Mouse (Mus musculus) monocyte, adult 5-6 weeks (primary cell): ENCODE data around the gene Kcnf1. TPM values are rescaled to one million over a fixed set of nuclear protein-coding genes. Genes with fewer than 3 reads are reported as not detected.
"Not testable (repeated sequence)": the region's sequence is repeated elsewhere in the genome, so short reads cannot be mapped to it uniquely, and the experiment has no call there.

Experiments
- ATAC-seq: fragments of 153-309, 156-312 bp; replicated peaks from 2 replicates; pipeline ENCODE4 v1.8.0; 2017; ENCODE audit warnings: mild to moderate bottlenecking; ENCODE audit not compliant: low TSS enrichment, insufficient number of reproducible peaks, severe bottlenecking, poor library complexity, low FRiP score
- total RNA-seq: library from RNA; stranded (forward); fragments of 200-1000, 200-491, 200-594 nt; gene quantifications from 3 replicates; pipeline ENCODE4 v1.2.3, GENCODE M21; 2017

The Kcnf1 gene
- total RNA-seq, 1 experiment from 2014 or later, result not detected

DNA sequence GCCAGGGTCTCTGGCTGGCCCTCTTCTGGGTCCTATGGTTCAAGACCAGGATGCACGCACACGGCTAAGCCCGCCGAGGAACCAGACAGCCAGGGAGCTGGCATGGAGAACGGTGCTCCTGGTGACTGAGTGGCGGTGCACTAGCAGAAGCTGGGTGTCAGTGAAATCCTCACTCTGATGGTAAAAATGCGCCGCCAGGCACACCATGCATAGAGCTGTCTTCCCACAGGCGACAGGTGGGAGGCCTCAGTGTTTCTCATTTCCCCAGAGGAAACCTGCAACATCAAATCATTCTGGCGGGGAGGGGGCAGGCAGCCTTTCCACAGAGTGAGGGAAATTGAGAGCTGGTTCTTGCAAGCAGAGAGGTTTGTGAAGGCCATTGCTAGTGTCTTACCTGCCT is 6.3 kb downstream of the Kcnf1 start:
- no peak for ATAC-seq

GRCm38 (mm10) chr12:17166116-17166515 is 10.6 kb downstream of the Kcnf1 start:
- no peak for ATAC-seq

DNA sequence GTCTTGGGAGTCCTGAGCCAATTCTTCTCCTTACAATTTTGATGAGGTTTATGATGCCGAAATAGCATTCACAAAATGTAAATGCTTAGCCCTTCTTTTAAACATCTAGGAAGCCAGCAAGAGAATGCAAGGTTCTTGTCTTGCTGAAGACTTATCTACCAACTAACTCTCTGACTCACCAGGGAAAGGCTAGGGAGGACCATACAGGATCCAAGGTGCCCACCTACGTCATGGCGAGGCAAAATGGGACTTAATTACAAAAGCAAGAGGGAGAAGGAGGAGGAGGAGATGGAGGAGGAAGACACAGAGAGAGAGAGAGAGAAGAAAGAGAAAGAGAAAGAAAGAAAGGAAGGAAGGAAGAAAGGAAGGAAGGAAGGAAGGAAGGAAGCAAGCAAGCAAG is 12.7 kb downstream of the Kcnf1 start:
- no peak for ATAC-seq

DNA sequence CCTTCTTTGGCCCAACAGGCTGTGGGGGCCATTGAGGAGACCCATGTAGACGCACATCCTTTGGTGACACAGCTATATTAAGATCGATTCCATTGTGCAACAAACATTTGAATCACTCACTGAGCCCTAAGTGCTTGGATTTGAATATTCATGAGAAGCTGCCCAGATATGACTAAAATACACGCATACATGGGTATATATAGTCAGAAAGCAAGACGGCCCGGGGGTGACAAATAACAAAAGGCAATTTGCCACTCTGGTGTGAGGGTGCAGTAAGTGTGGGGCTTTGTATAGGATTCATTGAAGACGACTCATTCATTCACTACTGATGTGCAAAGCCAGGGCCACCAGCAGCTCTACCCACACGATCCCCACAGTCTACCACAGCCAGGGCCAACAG is 17.1 kb downstream of the Kcnf1 start:
- no peak for ATAC-seq

- no peak for ATAC-seq
Measured at GRCm38 (mm10) chr12:17157558-17157957, 19.1 kb downstream of the Kcnf1 start.

- no peak for ATAC-seq
Measured at GRCm38 (mm10) chr12:17155781-17156180, 20.9 kb downstream of the Kcnf1 start.

GRCm38 (mm10) chr12:17152840-17153239 is 23.8 kb downstream of the Kcnf1 start:
- no peak for ATAC-seq

- no peak for ATAC-seq
Measured at GRCm38 (mm10) chr12:17148920-17149319, 27.8 kb downstream of the Kcnf1 start.

GRCm38 (mm10) chr12:17141791-17142190 is 34.9 kb downstream of the Kcnf1 start:
- ATAC-seq, result no peak

DNA sequence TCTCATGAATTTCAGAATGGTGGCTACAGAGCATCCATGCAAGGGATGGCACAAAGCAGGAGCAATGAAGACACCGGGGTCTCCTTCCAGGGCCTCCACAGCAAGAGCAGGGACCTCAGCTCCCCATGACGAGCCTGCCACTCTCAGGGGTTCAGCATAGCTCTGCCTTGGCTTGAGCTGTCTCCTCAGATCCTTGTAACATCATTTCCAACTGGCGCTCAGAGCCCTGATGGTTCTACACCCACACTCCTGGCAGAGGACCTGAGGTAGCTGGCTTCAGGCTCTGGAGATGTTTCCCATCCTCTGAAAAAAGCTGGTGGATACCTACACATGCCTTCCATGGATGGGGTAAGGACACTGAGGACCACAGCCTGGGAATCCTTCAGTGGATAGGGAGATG is 36.3 kb downstream of the Kcnf1 start:
- ATAC-seq, result no peak

DNA sequence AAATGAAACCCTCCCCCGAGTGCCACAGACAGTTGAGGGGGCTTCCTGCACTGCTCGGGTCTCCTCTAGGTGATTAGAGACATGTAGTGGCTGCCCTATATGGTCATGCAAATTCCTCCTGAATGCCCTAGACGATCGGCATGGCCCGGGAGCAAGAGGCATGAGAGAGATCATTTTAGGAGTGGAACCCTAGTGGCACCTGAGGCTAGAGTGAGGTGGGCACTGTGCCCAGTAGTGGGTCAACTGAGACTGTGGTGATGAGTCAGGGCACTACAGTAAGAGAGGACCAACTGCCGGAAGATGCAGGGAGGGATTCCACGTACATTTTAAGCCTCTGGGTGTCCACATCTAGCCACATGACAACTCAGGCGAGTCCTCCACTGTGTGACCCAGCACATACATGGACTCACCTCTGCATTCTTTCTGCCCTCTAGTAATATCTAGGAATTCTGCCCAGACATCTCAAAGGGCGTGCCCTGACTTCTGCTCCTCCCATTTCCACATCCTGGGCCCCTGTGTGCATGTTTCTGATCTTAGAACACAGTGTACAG is 42.1 kb downstream of the Kcnf1 start:
- ATAC-seq, result no peak

DNA sequence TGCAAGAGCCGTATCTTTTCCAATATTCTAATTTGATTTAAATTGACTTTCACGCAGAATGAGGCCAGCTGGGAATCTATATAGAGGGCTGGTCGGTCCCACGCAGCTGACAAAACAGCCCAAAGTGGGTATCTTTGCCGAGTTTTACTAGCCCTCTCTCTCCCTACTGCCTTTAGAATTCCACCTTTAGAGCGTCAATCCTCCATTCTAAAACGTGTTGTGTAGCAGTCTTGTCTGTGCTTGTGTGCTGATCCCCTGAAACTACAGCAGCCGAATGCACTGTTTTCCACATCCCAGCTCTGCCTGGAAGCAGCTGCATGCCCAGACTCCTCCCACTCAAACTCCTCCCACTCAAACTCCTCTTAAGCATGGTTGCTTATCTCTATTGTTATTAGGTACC is 44.4 kb downstream of the Kcnf1 start:
- ATAC-seq, result no peak

- ATAC-seq, result no peak
Measured at GRCm38 (mm10) chr12:17131563-17131962, 45.1 kb downstream of the Kcnf1 start.

DNA sequence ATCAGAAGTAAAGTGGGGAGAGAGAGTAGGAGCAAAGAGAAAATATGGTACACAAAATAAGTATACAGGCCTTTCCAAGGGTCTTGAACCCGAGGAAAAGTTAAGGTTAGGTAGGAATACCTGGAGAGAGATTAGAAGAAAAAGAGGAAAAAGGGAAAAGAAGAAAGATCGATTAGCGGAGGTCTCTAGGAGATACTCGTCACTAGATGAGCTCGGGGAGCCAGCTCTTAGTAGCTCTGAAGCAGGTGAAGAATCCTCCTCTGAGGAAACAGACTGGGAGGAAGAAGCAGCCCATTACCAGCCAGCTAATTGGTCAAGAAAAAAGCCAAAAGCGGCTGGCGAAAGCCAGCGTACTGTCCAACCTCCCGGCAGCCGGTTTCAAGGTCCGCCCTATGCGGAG is 53.8 kb downstream of the Kcnf1 start:
- not testable (repeated sequence) for ATAC-seq

Other genes starting within 250 kb of the Kcnf1 start
- 48.6 to 53.1 TPM (median 52.5 TPM) in 3 replicates for gene Pqlc3, start 176.5 kb downstream of the Kcnf1 start, total RNA-seq
- not detected in 3 replicates for gene 2410004P03Rik, start 165.2 kb downstream of the Kcnf1 start, total RNA-seq
- gene Pdia6, start 89.7 kb upstream of the Kcnf1 start, total RNA-seq, result 231 to 298 TPM (median 241 TPM) in 3 replicates
- not detected in 3 replicates for gene Atp6v1c2, start 152.5 kb upstream of the Kcnf1 start, total RNA-seq
- gene Nol10, start 171.6 kb upstream of the Kcnf1 start, total RNA-seq, result 8.7 to 10.5 TPM (median 9.5 TPM) in 3 replicates